Mouse (Mus musculus) neural tube, embryonic 12.5 days (tissue): Measurements from ENCODE around the gene Cntn5. TPM values are rescaled to one million over a fixed set of nuclear protein-coding genes. Genes with fewer than 3 reads are reported as not detected.
A peak's percentile ranks its signal among the peaks of the same experiment; 100 is the strongest.

ENCODE experiments used
- ATAC-seq: fragments of 200-750 bp; cut with Nextera tagmentation; 2 replicates; pipeline ENCODE4 v1.8.0; 2017; ENCODE audit warnings: low read depth, mild to moderate bottlenecking, moderate TSS enrichment, moderate library complexity; ENCODE audit not compliant: low FRiP score
- H3K27ac ChIP-seq: fragments of 300-500 bp; sonication (generic); 2 replicates; pipeline ENCODE4 v1.5.1; 2016
- H3K27me3 ChIP-seq: fragments of 300-500 bp; sonication (generic); replicated peaks from 2 replicates; pipeline ENCODE4 v1.6.1; 2016; ENCODE audit warnings: mild to moderate bottlenecking
- H3K36me3 ChIP-seq: fragments of 300-500 bp; sonication (generic); 2 replicates; pipeline ENCODE4 v1.6.1; 2016; ENCODE audit warnings: mild to moderate bottlenecking
- H3K4me1 ChIP-seq: fragments of 300-500 bp; sonication (generic); 2 replicates; pipeline ENCODE4 v1.6.1; 2016
- H3K4me2 ChIP-seq: fragments of 300-500 bp; sonication (generic); replicated peaks from 2 replicates; pipeline ENCODE4 v1.6.1; 2016; ENCODE audit warnings: mild to moderate bottlenecking
- H3K4me3 ChIP-seq: fragments of 300-500 bp; sonication (generic); 2 replicates; pipeline ENCODE4 v1.5.1; 2016
- H3K9ac ChIP-seq: fragments of 300-500 bp; sonication (generic); 2 replicates; pipeline ENCODE4 v1.6.1; 2016; ENCODE audit warnings: mild to moderate bottlenecking
- H3K9me3 ChIP-seq: fragments of 300-500 bp; sonication (generic); 2 replicates; pipeline ENCODE4 v1.6.1; 2016; ENCODE audit warnings: mild to moderate bottlenecking
- WGBS: fragments of 180-500 bp; shearing (Covaris S2); methylation state at CpG from one replicate; pipeline ENCODE4 v1.1.7; 2016; 5-methylcytosine and 5-hydroxymethylcytosine counted together
- polyA plus RNA-seq: library from polyadenylated mRNA; unstranded; fragments of >200 nt; fragmentation: Nextera tagmentation; extraction: Ambion mirVana; gene quantifications from 2 replicates; pipeline ENCODE4 v1.2.1, GENCODE M21; 2016

The Cntn5 gene
- polyA plus RNA-seq, 1 experiment from 2014 or later: 5.2 TPM

DNA sequence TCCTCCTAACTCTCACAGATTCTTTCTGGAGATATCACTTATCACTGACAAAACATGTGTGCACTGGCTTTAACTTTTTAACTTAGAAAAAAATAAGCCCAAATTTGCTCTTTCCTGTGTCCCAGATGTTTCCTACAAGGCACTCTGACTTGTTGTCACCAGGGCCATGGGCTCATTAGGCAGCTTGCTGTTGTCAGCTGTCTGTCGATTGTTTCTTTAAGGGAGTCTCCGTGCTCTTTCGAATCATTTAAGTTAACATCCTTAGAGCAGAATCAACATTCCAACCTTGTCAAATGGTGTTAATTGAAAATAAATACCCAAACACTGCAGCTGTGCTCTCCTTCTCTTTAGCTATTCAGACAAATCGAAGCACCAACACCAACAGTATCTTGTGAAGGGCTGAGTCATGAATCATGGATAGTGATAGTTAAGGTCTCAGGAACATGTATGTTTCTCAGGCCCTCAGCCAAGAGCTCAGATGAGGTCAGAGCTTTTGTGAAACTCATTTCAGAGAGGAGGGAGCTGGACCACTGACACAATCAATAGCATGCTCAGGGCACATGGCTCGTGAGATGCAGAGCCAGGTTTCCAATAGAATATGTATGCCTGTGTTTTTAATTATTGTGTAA is 802.6 kb downstream of the Cntn5 start:
- no peak overlapping the region for H3K4me3 ChIP-seq
- no peaks in the 10 kb centered on the region for H3K4me1 ChIP-seq
- H3K27ac ChIP-seq: no peak overlapping the region
- ATAC-seq: no peak
- H3K36me3 ChIP-seq: no peaks in the 10 kb centered on the region
- H3K4me2 ChIP-seq: no peak overlapping the region
- H3K9me3 ChIP-seq: no peaks in the 10 kb centered on the region
- H3K27me3 ChIP-seq: no peaks in the 10 kb centered on the region
- H3K9ac ChIP-seq: no peak overlapping the region
- WGBS: 71% methylated on average over 5 of the region's 5 CpGs

- H3K4me1 ChIP-seq: no peaks in the 10 kb centered on the region
- H3K27ac ChIP-seq: no peak overlapping the region
- no peak for ATAC-seq
- H3K4me2 ChIP-seq: no peak overlapping the region
- no peaks in the 10 kb centered on the region for H3K9me3 ChIP-seq
- no peak overlapping the region for H3K9ac ChIP-seq
- no peaks in the 10 kb centered on the region for H3K36me3 ChIP-seq
- no peak overlapping the region for H3K4me3 ChIP-seq
- H3K27me3 ChIP-seq: no peaks in the 10 kb centered on the region
These were observed 828.3 kb downstream of the Cntn5 start for GRCm38 (mm10) chr9:10076282-10076681.

GRCm38 (mm10) chr9:10073401-10073800 is 831.2 kb downstream of the Cntn5 start:
- no peak overlapping the region for H3K9ac ChIP-seq
- H3K4me3 ChIP-seq: no peak overlapping the region
- H3K27ac ChIP-seq: no peak overlapping the region
- H3K4me1 ChIP-seq: no peaks in the 10 kb centered on the region
- H3K27me3 ChIP-seq: no peaks in the 10 kb centered on the region
- no peaks in the 10 kb centered on the region for H3K9me3 ChIP-seq
- no peak for ATAC-seq
- H3K36me3 ChIP-seq: no peaks in the 10 kb centered on the region
- H3K4me2 ChIP-seq: no peak overlapping the region
- WGBS: 68% methylated on average over 4 of the region's 4 CpGs

DNA sequence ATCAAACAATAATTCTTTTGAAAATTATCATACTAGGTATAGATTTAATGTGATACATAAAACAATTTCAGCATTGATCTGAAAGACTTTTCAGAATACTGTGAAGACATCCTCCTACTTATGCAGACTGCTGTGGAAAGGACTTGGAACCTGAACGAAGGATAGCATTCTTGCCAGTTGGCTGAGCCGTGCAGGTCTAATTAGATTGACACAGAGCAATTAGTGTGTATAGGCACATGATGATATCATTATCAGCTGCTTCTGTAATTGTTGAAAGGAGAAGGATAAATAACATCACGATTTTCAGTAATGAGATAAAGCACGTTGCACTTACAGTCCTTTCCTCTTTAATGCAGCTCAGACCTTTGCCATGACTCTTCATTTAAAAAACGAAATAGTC is 831.7 kb downstream of the Cntn5 start:
- WGBS: 74% methylated on average over 5 of the region's 5 CpGs
- H3K4me1 ChIP-seq: no peaks in the 10 kb centered on the region
- ATAC-seq: no peak
- H3K27me3 ChIP-seq: no peaks in the 10 kb centered on the region
- H3K9me3 ChIP-seq: no peaks in the 10 kb centered on the region
- H3K4me3 ChIP-seq: no peak overlapping the region
- H3K4me2 ChIP-seq: no peak overlapping the region
- H3K27ac ChIP-seq: no peak overlapping the region
- no peaks in the 10 kb centered on the region for H3K36me3 ChIP-seq
- H3K9ac ChIP-seq: no peak overlapping the region

- 83% methylated on average over 2 of the region's 2 CpGs for WGBS
- no peaks in the 10 kb centered on the region for H3K27me3 ChIP-seq
- ATAC-seq: no peak
- no peaks in the 10 kb centered on the region for H3K9me3 ChIP-seq
- H3K36me3 ChIP-seq: no peaks in the 10 kb centered on the region
- H3K9ac ChIP-seq: no peak overlapping the region
- H3K4me3 ChIP-seq: no peak overlapping the region
- no peaks in the 10 kb centered on the region for H3K4me1 ChIP-seq
- no peak overlapping the region for H3K4me2 ChIP-seq
- no peak overlapping the region for H3K27ac ChIP-seq
These were observed 833.3 kb downstream of the Cntn5 start for GRCm38 (mm10) chr9:10071271-10071670.

GRCm38 (mm10) chr9:10044969-10045789 is 859.4 kb downstream of the Cntn5 start:
- no peaks in the 10 kb centered on the region for H3K9me3 ChIP-seq
- no peak overlapping the region for H3K4me2 ChIP-seq
- no peaks in the 10 kb centered on the region for H3K4me1 ChIP-seq
- WGBS: 73% methylated on average over 4 of the region's 4 CpGs
- H3K36me3 ChIP-seq: no peaks in the 10 kb centered on the region
- H3K27me3 ChIP-seq: no peaks in the 10 kb centered on the region
- ATAC-seq: peak; percentile 79
- H3K9ac ChIP-seq: no peak overlapping the region
- H3K4me3 ChIP-seq: no peak overlapping the region
- no peak overlapping the region for H3K27ac ChIP-seq

DNA sequence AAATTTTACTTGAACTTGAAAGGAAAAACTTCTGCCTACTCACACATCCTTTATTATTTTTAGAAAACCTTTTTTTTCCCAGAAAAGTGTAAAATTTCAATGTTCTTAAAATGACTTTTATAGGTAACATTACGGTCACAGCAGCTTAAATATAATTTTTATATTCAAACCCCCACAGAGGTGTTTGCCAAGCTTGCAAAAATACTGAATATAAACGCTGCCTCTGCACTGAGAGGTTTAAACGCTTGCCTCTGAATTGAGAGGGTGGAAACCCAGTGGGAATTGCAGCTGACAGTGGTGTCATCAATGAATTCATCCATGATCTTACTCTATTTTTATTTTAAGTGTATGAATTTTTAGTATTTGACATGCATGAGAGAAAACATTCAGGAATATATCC is 861.6 kb downstream of the Cntn5 start:
- ATAC-seq: no peak
- 75% methylated on average over 3 of the region's 3 CpGs for WGBS

GRCm38 (mm10) chr9:10015129-10015528 is 889.4 kb downstream of the Cntn5 start:
- no peak for ATAC-seq
- H3K4me2 ChIP-seq: no peak overlapping the region
- H3K4me3 ChIP-seq: no peak overlapping the region
- no peaks in the 10 kb centered on the region for H3K9me3 ChIP-seq
- H3K27me3 ChIP-seq: no peaks in the 10 kb centered on the region
- no peaks in the 10 kb centered on the region for H3K36me3 ChIP-seq
- H3K9ac ChIP-seq: no peak overlapping the region
- H3K27ac ChIP-seq: no peak overlapping the region
- 73% methylated on average over 3 of the region's 3 CpGs for WGBS
- no peaks in the 10 kb centered on the region for H3K4me1 ChIP-seq

More for the DNA sequence above, 861.6 kb downstream of the Cntn5 start:
- Histone ChIP-seq H3K4me3 (no peak overlapping the region), H3K4me1 (no peaks in the 10 kb centered on the region), H3K27ac (no peak overlapping the region), H3K27me3 (no peaks in the 10 kb centered on the region), H3K9ac (no peak overlapping the region), H3K9me3 (no peaks in the 10 kb centered on the region), H3K4me2 (no peak overlapping the region), H3K36me3 (no peaks in the 10 kb centered on the region)

- no peak overlapping the region for H3K27ac ChIP-seq
- no peaks in the 10 kb centered on the region for H3K36me3 ChIP-seq
- 76% methylated on average over 8 of the region's 8 CpGs for WGBS
- H3K9me3 ChIP-seq: no peaks in the 10 kb centered on the region
- H3K4me1 ChIP-seq: no peaks in the 10 kb centered on the region
- H3K27me3 ChIP-seq: no peaks in the 10 kb centered on the region
- ATAC-seq: no peak
- no peak overlapping the region for H3K9ac ChIP-seq
- H3K4me3 ChIP-seq: no peak overlapping the region
- no peak overlapping the region for H3K4me2 ChIP-seq
These were observed 920.5 kb downstream of the Cntn5 start for GRCm38 (mm10) chr9:9984028-9984427.

DNA sequence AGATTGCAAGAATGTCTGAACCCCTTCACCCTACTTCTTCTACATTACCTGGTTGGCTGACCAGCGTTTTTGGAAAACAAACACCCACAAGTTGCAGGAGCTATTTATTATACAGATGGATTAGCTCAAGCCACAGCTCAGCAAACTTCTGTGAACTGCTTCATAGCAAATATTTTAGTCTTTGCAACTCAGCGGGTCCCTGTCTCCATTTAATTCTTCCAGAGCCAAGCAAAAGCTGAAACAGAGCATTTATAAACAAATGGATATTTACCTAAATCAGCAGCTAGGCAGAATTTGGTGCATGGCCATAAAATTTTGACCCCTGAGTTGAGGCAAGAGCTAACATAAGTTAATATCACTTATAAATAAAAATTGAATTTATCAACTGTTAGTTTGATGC is 921.4 kb downstream of the Cntn5 start:
- Histone ChIP-seq H3K36me3 (no peaks in the 10 kb centered on the region), H3K27me3 (no peaks in the 10 kb centered on the region), H3K4me2 (no peak overlapping the region), H3K4me3 (no peak overlapping the region), H3K9ac (no peak overlapping the region), H3K4me1 (no peaks in the 10 kb centered on the region), H3K27ac (no peak overlapping the region), H3K9me3 (no peaks in the 10 kb centered on the region)
- ATAC-seq: no peak
- 83% methylated on average over 2 of the region's 2 CpGs for WGBS

- no peaks in the 10 kb centered on the region for H3K9me3 ChIP-seq
- H3K27me3 ChIP-seq: no peaks in the 10 kb centered on the region
- 88% methylated on average over 4 of the region's 4 CpGs for WGBS
- H3K9ac ChIP-seq: no peak overlapping the region
- no peak overlapping the region for H3K4me2 ChIP-seq
- H3K27ac ChIP-seq: no peak overlapping the region
- ATAC-seq: no peak
- no peak overlapping the region for H3K4me3 ChIP-seq
- H3K36me3 ChIP-seq: no peaks in the 10 kb centered on the region
- H3K4me1 ChIP-seq: no peaks in the 10 kb centered on the region
These were observed 939.2 kb downstream of the Cntn5 start for GRCm38 (mm10) chr9:9965370-9965769.

- Histone ChIP-seq H3K27me3 (no peaks in the 10 kb centered on the region), H3K4me3 (no peak overlapping the region), H3K27ac (no peak overlapping the region), H3K36me3 (no peaks in the 10 kb centered on the region), H3K4me1 (no peaks in the 10 kb centered on the region), H3K9ac (no peak overlapping the region), H3K9me3 (no peaks in the 10 kb centered on the region), H3K4me2 (no peak overlapping the region)
- no peak for ATAC-seq
These were observed 943.9 kb downstream of the Cntn5 start for GRCm38 (mm10) chr9:9960610-9961172.
